Mouse (Mus musculus): ENCODE measurements around the gene Ccser1.

- TF ChIP-seq EP300 (optimal IDR thresholded peaks at IDR 0.05), result no peak
- TF ChIP-seq CTCF (IDR thresholded peaks at IDR 0.05; ENCODE audit: low read depth), result no peak
Observed at GRCm38 (mm10) chr6:61876302-61876701, 696.2 kb downstream of the Ccser1 start.

All from stomach, postnatal 0 days (tissue).